Mouse (Mus musculus): ENCODE data around the gene Dpep2nb. TPM values are rescaled to one million over a fixed set of nuclear protein-coding genes. Genes with fewer than 3 reads are reported as not detected.
"Not testable (repeated sequence)": the region's sequence is repeated elsewhere in the genome, so short reads cannot be mapped to it uniquely, and the experiment has no call there.

Gene Dpep2nb
- total RNA-seq (2021): not detected

- DNase-seq (ENCODE audit: extremely low spot score in 1 of 2, low spot score in 2 of 2): no peak
- intact Hi-C loops (cut with DNase I): no loop called here
Observed at GRCm38 (mm10) chr8:106005875-106006274, at the start of gene Dpep2nb. Gene Dpep2nb (minus strand): TSS chr8:106005975.

GRCm38 (mm10) chr8:106055038-106055437 lies 49.3 kb upstream of the Dpep2nb start:
- intact Hi-C loops (cut with DNase I): no loop called here
- no peak for DNase-seq (ENCODE audit: extremely low spot score in 1 of 2, low spot score in 2 of 2)

GRCm38 (mm10) chr8:106054190-106054811 lies 48.5 kb upstream of the Dpep2nb start:
- intact Hi-C loops (cut with DNase I): no loop called here
- DNase-seq (ENCODE audit: extremely low spot score in 1 of 2, low spot score in 2 of 2): peak in 1 of 2 experiments; percentile 75

- DNase-seq (ENCODE audit: extremely low spot score in 1 of 2, low spot score in 2 of 2): no peak
- intact Hi-C loops (cut with DNase I): no loop called here
Observed at GRCm38 (mm10) chr8:106052510-106053089, 46.8 kb upstream of the Dpep2nb start.

- intact Hi-C loops (cut with DNase I): no loop called here
Observed at GRCm38 (mm10) chr8:106051068-106051467, 45.3 kb upstream of the Dpep2nb start.

DNA sequence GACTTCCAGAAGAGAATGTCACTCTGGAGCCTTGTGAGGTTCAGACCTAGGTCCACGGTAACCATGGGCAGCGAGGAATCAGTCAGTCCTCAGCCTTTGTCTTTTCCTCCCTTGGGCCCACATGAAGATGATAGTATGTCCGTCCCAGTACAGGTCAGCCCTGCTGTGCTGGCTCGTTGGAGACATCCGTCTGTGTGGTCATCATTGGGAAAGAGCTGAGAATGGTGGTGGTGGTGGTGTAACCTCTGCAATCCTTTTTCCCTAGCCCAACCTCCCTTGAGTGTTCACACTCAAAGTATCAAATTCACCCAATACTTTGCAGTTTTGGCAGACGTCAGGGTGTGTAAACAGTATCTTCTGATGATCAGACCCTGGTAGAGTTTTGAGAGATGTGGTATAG lies 44.1 kb upstream of the Dpep2nb start:
- intact Hi-C loops (cut with DNase I): no loop called here
- DNase-seq (ENCODE audit: extremely low spot score in 1 of 2, low spot score in 2 of 2): no peak

More at GRCm38 (mm10) chr8:106051068-106051467, 45.3 kb upstream of the Dpep2nb start:
- DNase-seq (ENCODE audit: extremely low spot score in 1 of 2, low spot score in 2 of 2): no peak

DNA sequence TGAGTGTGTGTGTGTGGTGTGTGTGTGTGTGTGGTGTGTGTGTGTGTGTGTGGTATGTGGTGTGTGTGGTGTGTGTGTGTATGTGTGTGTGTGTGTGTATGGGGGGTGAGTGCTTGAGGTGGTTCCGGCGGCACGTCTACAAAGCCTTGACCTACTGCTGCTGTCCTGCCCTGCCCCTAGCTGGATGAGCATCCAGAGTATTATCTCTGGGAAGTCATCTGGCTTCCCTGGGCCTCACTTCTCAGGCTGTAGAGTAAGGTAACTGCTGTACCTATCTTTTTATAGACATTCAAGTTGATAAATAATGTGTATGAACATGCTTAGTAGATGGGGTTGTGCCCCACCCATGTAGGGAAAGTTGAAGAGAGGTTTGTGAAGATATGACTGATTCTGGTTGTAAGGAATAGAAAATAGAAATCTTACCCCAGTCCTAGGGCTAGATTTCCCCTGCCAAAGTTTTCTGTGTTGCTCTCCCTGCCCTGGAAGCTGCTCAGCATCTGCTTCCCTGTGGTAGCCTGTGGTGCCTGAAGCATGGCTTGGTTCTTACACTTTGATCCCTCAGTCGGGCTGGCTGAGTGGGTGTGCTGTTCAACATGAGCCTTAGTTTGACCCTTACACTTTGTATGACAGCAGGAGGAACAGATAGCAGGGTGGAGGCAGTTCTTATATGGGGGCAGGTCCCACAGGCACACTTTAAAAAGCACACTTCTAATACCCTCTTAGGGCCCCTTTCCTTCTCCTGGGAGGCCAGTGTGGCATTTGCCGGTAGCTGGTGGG lies 42.3 kb upstream of the Dpep2nb start:
- intact Hi-C loops (cut with DNase I): no loop called here
- DNase-seq (ENCODE audit: extremely low spot score in 1 of 2, low spot score in 2 of 2): no peak

- intact Hi-C loops (cut with DNase I): no loop called here
- DNase-seq (ENCODE audit: extremely low spot score in 1 of 2, low spot score in 2 of 2): no peak
Observed at GRCm38 (mm10) chr8:106046872-106047559, 41.2 kb upstream of the Dpep2nb start.

DNA sequence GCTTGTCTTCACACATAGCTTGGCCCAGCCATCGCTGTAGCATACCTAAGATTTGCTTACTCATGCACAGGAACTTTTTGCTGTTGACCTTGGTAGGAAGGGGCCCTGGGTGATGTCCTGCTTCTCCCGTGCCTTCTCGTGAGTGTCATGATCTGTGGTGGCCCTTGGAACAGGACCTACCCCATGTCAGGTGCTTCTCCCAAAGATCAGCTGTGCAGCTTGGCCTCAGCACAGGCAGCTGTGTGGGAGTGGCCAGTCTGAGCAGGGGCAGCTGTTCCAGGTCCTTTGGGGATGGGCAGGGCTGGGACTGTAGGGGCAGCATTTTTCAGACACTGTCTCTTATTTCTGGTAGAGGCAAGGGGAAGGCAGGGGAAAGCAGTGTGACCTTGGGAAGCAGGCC lies 38.4 kb upstream of the Dpep2nb start:
- intact Hi-C loops (cut with DNase I): no loop called here
- DNase-seq (ENCODE audit: extremely low spot score in 1 of 2, low spot score in 2 of 2): no peak

GRCm38 (mm10) chr8:106043055-106043454 lies 37.3 kb upstream of the Dpep2nb start:
- no peak for DNase-seq (ENCODE audit: extremely low spot score in 1 of 2, low spot score in 2 of 2)
- intact Hi-C loops (cut with DNase I): no loop called here

DNA sequence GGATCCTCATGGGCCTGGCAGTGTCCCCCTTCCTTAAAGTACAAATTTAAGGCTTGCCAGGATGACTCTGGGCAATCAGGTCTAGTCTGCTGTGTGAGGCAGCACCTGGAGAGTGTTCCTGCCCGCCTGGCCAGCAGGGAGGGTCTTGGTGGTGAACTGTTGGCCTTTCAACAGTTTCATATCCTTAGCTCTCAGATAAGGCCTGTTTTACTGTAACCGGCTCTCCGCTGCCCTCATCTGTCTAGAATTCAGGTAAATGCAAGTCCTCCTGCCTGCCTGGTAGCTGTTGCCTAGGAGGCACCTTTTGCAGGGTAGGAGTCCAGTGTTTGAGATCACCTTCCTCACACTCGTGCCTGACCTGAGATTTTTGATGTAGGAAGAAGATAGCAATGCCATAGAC lies 34.4 kb upstream of the Dpep2nb start:
- intact Hi-C loops (cut with DNase I): no loop called here
- no peak for DNase-seq (ENCODE audit: extremely low spot score in 1 of 2, low spot score in 2 of 2)

DNA sequence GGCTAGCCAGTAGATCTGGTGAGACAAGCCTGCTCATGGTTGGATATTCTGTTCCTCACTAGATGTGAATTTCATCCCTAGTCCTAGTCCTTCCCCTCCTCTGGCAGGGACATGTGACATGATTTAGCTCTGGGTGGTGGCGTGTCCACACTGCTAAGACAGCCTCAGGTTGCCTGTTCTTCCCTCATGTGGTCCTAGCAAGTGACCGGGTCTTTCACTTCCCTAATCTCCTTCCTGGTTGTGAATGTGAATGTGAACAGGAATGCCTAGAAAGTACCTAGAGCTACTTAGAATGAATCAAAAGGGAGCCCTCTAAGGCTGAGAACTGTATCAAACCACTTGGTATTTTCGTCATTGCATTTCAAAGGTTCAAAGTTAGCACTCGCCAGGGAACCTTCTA lies 33.8 kb upstream of the Dpep2nb start:
- no peak for DNase-seq (ENCODE audit: extremely low spot score in 1 of 2, low spot score in 2 of 2)
- intact Hi-C loops (cut with DNase I): no loop called here

GRCm38 (mm10) chr8:106038721-106039120 lies 32.9 kb upstream of the Dpep2nb start:
- intact Hi-C loops (cut with DNase I): no loop called here

GRCm38 (mm10) chr8:106022483-106022882 lies 16.7 kb upstream of the Dpep2nb start:
- intact Hi-C loops (cut with DNase I): loop anchor here (5.0 kb wide), 1 partner anchor 130 kb away; the partner anchor contains the start of gene Nrn1l
- DNase-seq (ENCODE audit: extremely low spot score in 1 of 2, low spot score in 2 of 2): peak; percentile 67 to 77

More at GRCm38 (mm10) chr8:106038721-106039120, 32.9 kb upstream of the Dpep2nb start:
- no peak for DNase-seq (ENCODE audit: extremely low spot score in 1 of 2, low spot score in 2 of 2)

DNA sequence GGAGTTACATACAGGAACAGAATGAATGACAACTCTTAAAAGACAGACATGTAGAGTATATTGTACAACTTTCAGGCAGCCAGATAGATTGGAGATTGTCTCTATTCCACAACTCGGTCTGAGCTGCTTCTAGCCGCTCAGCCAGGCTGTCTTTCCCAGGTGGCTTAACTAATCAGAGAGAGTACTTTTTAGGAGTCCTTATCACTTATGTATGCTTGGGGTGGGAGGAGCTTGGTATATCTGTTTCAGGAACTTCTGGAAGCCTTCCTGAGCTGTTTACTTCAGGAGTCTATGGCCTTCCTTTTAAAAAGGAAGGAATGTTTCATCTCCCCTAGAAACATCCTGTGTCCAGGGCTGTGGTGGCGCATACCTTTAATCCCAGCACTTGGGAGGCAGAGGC lies 12.3 kb upstream of the Dpep2nb start:
- intact Hi-C loops (cut with DNase I): no loop called here

DNA sequence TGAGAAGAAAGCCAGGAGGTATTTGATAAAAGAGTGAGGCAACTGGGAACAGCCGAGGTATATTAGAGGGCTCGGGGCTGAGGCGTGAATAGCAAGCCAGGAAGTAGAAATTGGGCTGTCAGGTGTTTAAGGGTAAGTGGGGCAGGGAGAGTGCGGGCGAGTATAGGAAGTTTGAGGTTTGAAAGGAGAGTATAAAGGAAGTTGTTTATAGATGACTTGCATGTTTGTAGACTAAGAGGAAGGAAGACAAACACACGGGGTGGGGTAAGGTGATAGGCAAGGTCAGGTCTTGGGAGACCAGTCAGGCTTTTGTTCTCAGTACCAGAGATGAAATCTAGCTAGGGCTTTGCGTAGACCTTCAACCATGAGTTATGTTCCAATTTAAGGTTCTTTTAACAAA lies 11.4 kb upstream of the Dpep2nb start:
- intact Hi-C loops (cut with DNase I): no loop called here
- DNase-seq (ENCODE audit: extremely low spot score in 1 of 2, low spot score in 2 of 2): no peak

More for the DNA sequence above, 12.3 kb upstream of the Dpep2nb start:
- no peak for DNase-seq (ENCODE audit: extremely low spot score in 1 of 2, low spot score in 2 of 2)

DNA sequence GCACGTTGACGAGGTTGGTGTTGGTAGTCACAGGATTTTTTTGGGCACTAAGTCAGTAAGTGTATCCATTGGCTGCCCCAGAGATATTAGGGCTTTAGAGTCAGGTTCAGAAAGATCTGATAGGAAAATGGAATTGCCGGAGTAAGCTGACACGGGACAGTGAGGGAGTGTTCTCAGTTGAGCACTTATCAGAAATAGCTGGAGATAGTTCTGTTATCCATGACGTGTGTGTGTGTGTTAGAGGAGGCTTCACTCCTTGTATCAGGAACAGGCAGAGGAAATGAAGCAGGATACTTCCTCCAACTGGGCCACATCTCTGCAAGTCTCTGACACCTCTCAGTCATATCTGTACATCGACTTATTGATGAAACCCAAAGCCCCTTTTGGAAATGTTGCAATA lies 10.5 kb upstream of the Dpep2nb start:
- DNase-seq (ENCODE audit: extremely low spot score in 1 of 2, low spot score in 2 of 2): no peak
- intact Hi-C loops (cut with DNase I): no loop called here

GRCm38 (mm10) chr8:106012203-106012602 lies 6.4 kb upstream of the Dpep2nb start:
- intact Hi-C loops (cut with DNase I); DNase-seq (ENCODE audit: extremely low spot score in 1 of 2, low spot score in 2 of 2): not testable (repeated sequence)

DNA sequence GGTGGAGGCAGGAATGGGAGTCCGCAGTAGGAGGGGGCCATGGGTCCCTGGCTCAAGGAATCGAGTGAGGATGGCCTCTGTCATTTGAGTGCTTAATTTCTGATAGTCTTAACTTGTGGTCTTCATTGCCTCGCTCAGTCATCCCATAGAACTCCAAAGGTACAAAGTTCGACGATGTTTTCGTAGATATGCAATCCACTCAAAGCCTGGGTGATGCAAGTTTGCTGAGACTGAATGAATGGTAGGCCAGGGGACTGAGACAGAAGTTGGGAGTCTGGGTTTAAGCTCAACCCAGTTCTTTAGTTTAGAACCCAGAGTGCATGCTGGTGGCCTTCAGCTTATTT lies 5.8 kb upstream of the Dpep2nb start, which contains the start of gene Ddx28:
Gene Ddx28 (minus strand): TSS at position 240 of the 344 bp plus-strand sequence.
- intact Hi-C loops (cut with DNase I): no loop called here
- DNase-seq (ENCODE audit: extremely low spot score in 1 of 2, low spot score in 2 of 2): no peak

All from left cerebral cortex, postnatal 10 days (tissue).